Mouse (Mus musculus): ENCODE measurements around the gene Dhdds. TPM values are rescaled to one million over a fixed set of nuclear protein-coding genes. Genes with fewer than 3 reads are reported as not detected.
A peak's percentile ranks its signal among the peaks of the same experiment; 100 is the strongest.

Dhdds gene
- polyA plus RNA-seq, 1 experiment from 2014 or later = 30.9 TPM

- 10% methylated on average over 16 of the region's 16 CpGs for WGBS
- Histone ChIP-seq H3K9ac (ENCODE audit: low read depth, low read length) (no peak overlapping the region; the same call in 1 of the 2 replicates), H3K27me3 (replicated peaks; ENCODE audit: control insufficient read depth, insufficient read depth, low read length) (peaks cover 6% of the 10 kb centered on the region), H3K4me1 (replicated peaks; ENCODE audit: control insufficient read depth, insufficient read depth, low read length) (peaks cover 19% of the 10 kb centered on the region), H3K36me3 (ENCODE audit: control insufficient read depth, insufficient read depth, low read length) (no peaks in the 10 kb centered on the region), H3K4me3 (ENCODE audit: low read depth, low read length) (peak overlapping the region; percentile 8; the same call in 1 of the 2 replicates), H3K4me2 (peak overlapping the region; percentile 40), H3K27ac (ENCODE audit: low read depth, low read length) (peak overlapping the region; percentile 39; the same call in 1 of the 2 replicates), H3K9me3 (ENCODE audit: control insufficient read depth, low read length) (no peaks in the 10 kb centered on the region)
- DNase-seq (ENCODE audit: low spot score) (no peak), ATAC-seq (replicated peaks; ENCODE audit: low FRiP score) (0 out of 2 replicates have a peak, but pooled peaks have one; percentile 31)
Measured at GRCm38 (mm10) chr4:134011450-134012414, 11.0 kb upstream of the Dhdds start.

- ATAC-seq (replicated peaks; ENCODE audit: low FRiP score) (no peak), DNase-seq (ENCODE audit: low spot score) (no peak)
- H3K9ac ChIP-seq (ENCODE audit: low read depth, low read length) = no peak overlapping the region
- 58% methylated on average over 6 of the region's 6 CpGs for WGBS
- no peaks in the 10 kb centered on the region for H3K9me3 ChIP-seq (ENCODE audit: control insufficient read depth, low read length)
- peaks cover 16% of the 10 kb centered on the region for H3K4me1 ChIP-seq (replicated peaks; ENCODE audit: control insufficient read depth, insufficient read depth, low read length)
- no peaks in the 10 kb centered on the region for H3K36me3 ChIP-seq (ENCODE audit: control insufficient read depth, insufficient read depth, low read length)
- no peak overlapping the region for H3K27ac ChIP-seq (ENCODE audit: low read depth, low read length)
- H3K4me3 ChIP-seq (ENCODE audit: low read depth, low read length) = no peak overlapping the region
- H3K4me2 ChIP-seq = no peak overlapping the region
- H3K27me3 ChIP-seq (replicated peaks; ENCODE audit: control insufficient read depth, insufficient read depth, low read length) = no peaks in the 10 kb centered on the region
Measured at GRCm38 (mm10) chr4:134009709-134010108, 9.0 kb upstream of the Dhdds start.

- WGBS = 84% methylated on average over 3 of the region's 3 CpGs
Measured at GRCm38 (mm10) chr4:134006845-134007244, 6.1 kb upstream of the Dhdds start.

GRCm38 (mm10) chr4:134005581-134006358, 5.1 kb upstream of the Dhdds start:
- WGBS = 83% methylated on average over 12 of the region's 12 CpGs
- no peak overlapping the region for H3K27ac ChIP-seq (ENCODE audit: low read depth, low read length)
- H3K36me3 ChIP-seq (ENCODE audit: control insufficient read depth, insufficient read depth, low read length) = no peaks in the 10 kb centered on the region
- H3K4me1 ChIP-seq (replicated peaks; ENCODE audit: control insufficient read depth, insufficient read depth, low read length) = peaks cover 3% of the 10 kb centered on the region
- H3K9ac ChIP-seq (ENCODE audit: low read depth, low read length) = no peak overlapping the region
- DNase-seq (ENCODE audit: low spot score) = no peak
- H3K27me3 ChIP-seq (replicated peaks; ENCODE audit: control insufficient read depth, insufficient read depth, low read length) = no peaks in the 10 kb centered on the region
- no peak for ATAC-seq (replicated peaks; ENCODE audit: low FRiP score)
- H3K9me3 ChIP-seq (ENCODE audit: control insufficient read depth, low read length) = no peaks in the 10 kb centered on the region
- H3K4me2 ChIP-seq = no peak overlapping the region
- no peak overlapping the region for H3K4me3 ChIP-seq (ENCODE audit: low read depth, low read length)

More at GRCm38 (mm10) chr4:134006845-134007244, 6.1 kb upstream of the Dhdds start:
- no peaks in the 10 kb centered on the region for H3K27me3 ChIP-seq (replicated peaks; ENCODE audit: control insufficient read depth, insufficient read depth, low read length)
- H3K9me3 ChIP-seq (ENCODE audit: control insufficient read depth, low read length) = no peaks in the 10 kb centered on the region
- H3K4me1 ChIP-seq (replicated peaks; ENCODE audit: control insufficient read depth, insufficient read depth, low read length) = peaks cover 7% of the 10 kb centered on the region
- no peak for DNase-seq (ENCODE audit: low spot score)
- no peaks in the 10 kb centered on the region for H3K36me3 ChIP-seq (ENCODE audit: control insufficient read depth, insufficient read depth, low read length)
- no peak overlapping the region for H3K4me2 ChIP-seq
- H3K9ac ChIP-seq (ENCODE audit: low read depth, low read length) = no peak overlapping the region
- no peak for ATAC-seq (replicated peaks; ENCODE audit: low FRiP score)
- H3K4me3 ChIP-seq (ENCODE audit: low read depth, low read length) = no peak overlapping the region
- H3K27ac ChIP-seq (ENCODE audit: low read depth, low read length) = no peak overlapping the region

- no peak for ATAC-seq (replicated peaks; ENCODE audit: low FRiP score)
- H3K4me1 ChIP-seq (replicated peaks; ENCODE audit: control insufficient read depth, insufficient read depth, low read length) = peaks cover 7% of the 10 kb centered on the region
- no peak overlapping the region for H3K27ac ChIP-seq (ENCODE audit: low read depth, low read length)
- 72% methylated on average over 5 of the region's 5 CpGs for WGBS
- no peak overlapping the region for H3K4me2 ChIP-seq
- no peak overlapping the region for H3K9ac ChIP-seq (ENCODE audit: low read depth, low read length)
- no peak overlapping the region for H3K4me3 ChIP-seq (ENCODE audit: low read depth, low read length)
- no peaks in the 10 kb centered on the region for H3K36me3 ChIP-seq (ENCODE audit: control insufficient read depth, insufficient read depth, low read length)
- H3K9me3 ChIP-seq (ENCODE audit: control insufficient read depth, low read length) = no peaks in the 10 kb centered on the region
- H3K27me3 ChIP-seq (replicated peaks; ENCODE audit: control insufficient read depth, insufficient read depth, low read length) = no peaks in the 10 kb centered on the region
- DNase-seq (ENCODE audit: low spot score) = no peak
Measured at GRCm38 (mm10) chr4:134002903-134003302, 2.2 kb upstream of the Dhdds start.

- Histone ChIP-seq H3K9ac (ENCODE audit: low read depth, low read length) (no peak overlapping the region), H3K9me3 (ENCODE audit: control insufficient read depth, low read length) (no peaks in the 10 kb centered on the region), H3K27ac (ENCODE audit: low read depth, low read length) (no peak overlapping the region), H3K4me2 (no peak overlapping the region), H3K4me3 (ENCODE audit: low read depth, low read length) (no peak overlapping the region), H3K27me3 (replicated peaks; ENCODE audit: control insufficient read depth, insufficient read depth, low read length) (no peaks in the 10 kb centered on the region), H3K4me1 (replicated peaks; ENCODE audit: control insufficient read depth, insufficient read depth, low read length) (peaks cover 7% of the 10 kb centered on the region), H3K36me3 (ENCODE audit: control insufficient read depth, insufficient read depth, low read length) (no peaks in the 10 kb centered on the region)
- DNase-seq (ENCODE audit: low spot score) (no peak), ATAC-seq (replicated peaks; ENCODE audit: low FRiP score) (no peak)
- WGBS = 63% methylated on average over 4 of the region's 4 CpGs
Measured at GRCm38 (mm10) chr4:134002246-134002645, 1.5 kb upstream of the Dhdds start.

GRCm38 (mm10) chr4:134001710-134002109, 992 bp upstream of the Dhdds start:
- WGBS = 55% methylated on average over 10 of the region's 10 CpGs
- no peak for ATAC-seq (replicated peaks; ENCODE audit: low FRiP score)
- H3K4me2 ChIP-seq = peak overlapping the region; percentile 59

GRCm38 (mm10) chr4:133994697-133995096, 6.0 kb downstream of the Dhdds start:
- whole genome bisulfite sequencing = 86% methylated on average over 8 of the region's 8 CpGs
- peaks cover 2% of the 10 kb centered on the region; the same call in 1 of the 2 replicates for H3K4me1 ChIP-seq (replicated peaks; ENCODE audit: control insufficient read depth, insufficient read depth, low read length)
- peaks cover 32% of the 10 kb centered on the region for H3K36me3 ChIP-seq (ENCODE audit: control insufficient read depth, insufficient read depth, low read length)
- H3K9me3 ChIP-seq (ENCODE audit: control insufficient read depth, low read length) = no peaks in the 10 kb centered on the region
- ATAC-seq (replicated peaks; ENCODE audit: low FRiP score) (no peak), DNase-seq (ENCODE audit: low spot score) (no peak)
- no peak overlapping the region for H3K27ac ChIP-seq (ENCODE audit: low read depth, low read length)
- no peaks in the 10 kb centered on the region for H3K27me3 ChIP-seq (replicated peaks; ENCODE audit: control insufficient read depth, insufficient read depth, low read length)
- H3K4me3 ChIP-seq (ENCODE audit: low read depth, low read length) = no peak overlapping the region
- H3K9ac ChIP-seq (ENCODE audit: low read depth, low read length) = no peak overlapping the region
- no peak overlapping the region for H3K4me2 ChIP-seq

More at GRCm38 (mm10) chr4:134001710-134002109, 992 bp upstream of the Dhdds start:
- H3K4me3 ChIP-seq (ENCODE audit: low read depth, low read length) = no peak overlapping the region
- DNase-seq (ENCODE audit: low spot score) = no peak
- no peaks in the 10 kb centered on the region for H3K36me3 ChIP-seq (ENCODE audit: control insufficient read depth, insufficient read depth, low read length)
- H3K9ac ChIP-seq (ENCODE audit: low read depth, low read length) = no peak overlapping the region
- H3K9me3 ChIP-seq (ENCODE audit: control insufficient read depth, low read length) = no peaks in the 10 kb centered on the region
- no peaks in the 10 kb centered on the region for H3K27me3 ChIP-seq (replicated peaks; ENCODE audit: control insufficient read depth, insufficient read depth, low read length)
- peaks cover 7% of the 10 kb centered on the region for H3K4me1 ChIP-seq (replicated peaks; ENCODE audit: control insufficient read depth, insufficient read depth, low read length)
- no peak overlapping the region for H3K27ac ChIP-seq (ENCODE audit: low read depth, low read length)
